Mouse (Mus musculus) liver, embryonic 11.5 days (tissue): ENCODE measurements at regions not wholly inside any gene's neighbourhood (a gene's known extent, or its start where the extent isn't known, plus 50 kb on each side); places are given as distances from the start of the nearest gene placed in this dataset.

Experiments
- ATAC-seq: fragments of 200-750 bp; cut with Nextera tagmentation; replicated peaks from 2 replicates; pipeline ENCODE4 v1.8.0; 2017; ENCODE audit warnings: moderate number of reproducible peaks, mild to moderate bottlenecking, moderate TSS enrichment, moderate library complexity; ENCODE audit not compliant: low FRiP score
- DNase-seq: peaks from one replicate; pipeline ENCODE4 v3.0.0-alpha.2; 2017; ENCODE audit warnings: low spot score
- H3K27ac ChIP-seq: fragments of 300-500 bp; sonication (generic); 2 replicates; pipeline ENCODE4 v1.5.1; 2014; ENCODE audit warnings: mild to moderate bottlenecking, low read depth, low read length, control low read depth
- H3K27me3 ChIP-seq: fragments of 300-500 bp; sonication (generic); replicated peaks from 2 replicates; pipeline ENCODE4 v1.6.1; 2014; ENCODE audit warnings: low read length, mixed read lengths; ENCODE audit not compliant: control insufficient read depth, insufficient read depth
- H3K36me3 ChIP-seq: fragments of 300-500 bp; sonication (generic); 2 replicates; pipeline ENCODE4 v1.6.1; 2014; ENCODE audit warnings: mild to moderate bottlenecking, low read length, moderate library complexity, mixed read lengths; ENCODE audit not compliant: control insufficient read depth, insufficient read depth
- H3K4me1 ChIP-seq: fragments of 300-500 bp; sonication (generic); replicated peaks from 2 replicates; pipeline ENCODE4 v1.6.1; 2014; ENCODE audit warnings: low read length, mixed read lengths; ENCODE audit not compliant: control insufficient read depth, insufficient read depth
- H3K4me2 ChIP-seq: fragments of 300-500 bp; sonication (generic); 2 replicates; pipeline ENCODE4 v1.6.1; 2014; ENCODE audit warnings: mild to moderate bottlenecking, control low read depth, moderate library complexity
- H3K4me3 ChIP-seq: fragments of 300-500 bp; sonication (generic); 2 replicates; pipeline ENCODE4 v1.5.1; 2014; ENCODE audit warnings: low read depth, low read length, control low read depth
- H3K9ac ChIP-seq: fragments of 300-500 bp; sonication (generic); 2 replicates; pipeline ENCODE4 v1.6.1; 2014; ENCODE audit warnings: low read depth, low read length, control low read depth
- H3K9me3 ChIP-seq: fragments of 300-500 bp; sonication (generic); 2 replicates; pipeline ENCODE4 v1.6.1; 2016; ENCODE audit warnings: low read length, inconsistent platforms, mixed read lengths; ENCODE audit not compliant: control insufficient read depth
- WGBS: fragments of 180-500 bp; shearing (Covaris S2); extraction: QIAGEN DNeasy Blood & Tissue Kit; methylation state at CpG from one replicate; pipeline ENCODE4 v1.1.7; 2014; 5-methylcytosine and 5-hydroxymethylcytosine counted together

- Histone ChIP-seq H3K36me3 (no peaks in the 10 kb centered on the region), H3K27me3 (no peaks in the 10 kb centered on the region), H3K4me1 (no peaks in the 10 kb centered on the region), H3K9me3 (no peaks in the 10 kb centered on the region), H3K4me2 (no peak overlapping the region), H3K27ac (no peak overlapping the region), H3K4me3 (no peak overlapping the region), H3K9ac (no peak overlapping the region)
- 24% methylated on average over 6 of the region's 6 CpGs for WGBS
- ATAC-seq (no peak), DNase-seq (no peak)
These were observed 436.9 kb upstream of the Sox9 start for GRCm38 (mm10) chr11:112345133-112345532.

- no peak overlapping the region for H3K9ac ChIP-seq
- H3K4me1 ChIP-seq: no peaks in the 10 kb centered on the region
- H3K9me3 ChIP-seq: no peaks in the 10 kb centered on the region
- no peaks in the 10 kb centered on the region for H3K36me3 ChIP-seq
- H3K27me3 ChIP-seq: no peaks in the 10 kb centered on the region
- H3K27ac ChIP-seq: no peak overlapping the region
- ATAC-seq (no peak), DNase-seq (no peak)
- WGBS: 40% methylated on average over 3 of the region's 3 CpGs
- no peak overlapping the region for H3K4me3 ChIP-seq
- H3K4me2 ChIP-seq: no peak overlapping the region
These were observed 436.4 kb upstream of the Sox9 start for GRCm38 (mm10) chr11:112345586-112345985.

DNA sequence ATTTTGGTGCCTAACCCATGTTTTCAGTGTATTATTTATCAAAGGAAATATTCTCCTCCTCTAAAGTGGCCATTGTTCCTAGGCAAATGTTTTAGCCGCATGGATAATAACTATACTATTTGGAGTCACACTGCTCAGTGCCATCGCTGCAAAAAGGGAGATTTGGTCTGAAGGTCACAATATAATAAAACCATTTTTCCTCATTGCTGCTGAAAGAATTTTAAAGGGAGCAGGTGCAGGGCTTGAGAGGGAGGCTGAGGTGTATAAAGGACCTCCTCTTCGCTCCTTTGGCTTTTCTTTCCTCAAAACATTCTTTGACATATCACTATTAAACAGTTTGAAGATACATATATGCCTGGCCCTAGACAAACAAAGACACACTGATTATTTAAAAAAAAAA, 435.9 kb upstream of the Sox9 start:
- no peaks in the 10 kb centered on the region for H3K9me3 ChIP-seq
- H3K27me3 ChIP-seq: no peaks in the 10 kb centered on the region
- DNase-seq: no peak
- H3K4me3 ChIP-seq: no peak overlapping the region
- H3K9ac ChIP-seq: no peak overlapping the region
- H3K4me2 ChIP-seq: no peak overlapping the region
- no peak for ATAC-seq
- H3K27ac ChIP-seq: no peak overlapping the region
- WGBS: 88% methylated on average over 3 of the region's 3 CpGs
- no peaks in the 10 kb centered on the region for H3K4me1 ChIP-seq
- no peaks in the 10 kb centered on the region for H3K36me3 ChIP-seq

- ATAC-seq (no peak), DNase-seq (no peak)
- H3K9ac ChIP-seq: no peak overlapping the region
- no peak overlapping the region for H3K4me2 ChIP-seq
- 54% methylated on average over 7 of the region's 7 CpGs for WGBS
- H3K4me3 ChIP-seq: no peak overlapping the region
- H3K27ac ChIP-seq: no peak overlapping the region
- no peaks in the 10 kb centered on the region for H3K4me1 ChIP-seq
- H3K9me3 ChIP-seq: no peaks in the 10 kb centered on the region
- no peaks in the 10 kb centered on the region for H3K27me3 ChIP-seq
- H3K36me3 ChIP-seq: no peaks in the 10 kb centered on the region
These were observed 435.5 kb upstream of the Sox9 start for GRCm38 (mm10) chr11:112346532-112346931.

- H3K9me3 ChIP-seq: no peaks in the 10 kb centered on the region
- H3K9ac ChIP-seq: no peak overlapping the region
- ATAC-seq (no peak), DNase-seq (no peak)
- no peaks in the 10 kb centered on the region for H3K27me3 ChIP-seq
- no peak overlapping the region for H3K27ac ChIP-seq
- WGBS: 84% methylated on average over 3 of the region's 3 CpGs
- H3K4me1 ChIP-seq: no peaks in the 10 kb centered on the region
- no peak overlapping the region for H3K4me2 ChIP-seq
- no peak overlapping the region for H3K4me3 ChIP-seq
- no peaks in the 10 kb centered on the region for H3K36me3 ChIP-seq
These were observed 426.7 kb upstream of the Sox9 start for GRCm38 (mm10) chr11:112355311-112355710.

DNA sequence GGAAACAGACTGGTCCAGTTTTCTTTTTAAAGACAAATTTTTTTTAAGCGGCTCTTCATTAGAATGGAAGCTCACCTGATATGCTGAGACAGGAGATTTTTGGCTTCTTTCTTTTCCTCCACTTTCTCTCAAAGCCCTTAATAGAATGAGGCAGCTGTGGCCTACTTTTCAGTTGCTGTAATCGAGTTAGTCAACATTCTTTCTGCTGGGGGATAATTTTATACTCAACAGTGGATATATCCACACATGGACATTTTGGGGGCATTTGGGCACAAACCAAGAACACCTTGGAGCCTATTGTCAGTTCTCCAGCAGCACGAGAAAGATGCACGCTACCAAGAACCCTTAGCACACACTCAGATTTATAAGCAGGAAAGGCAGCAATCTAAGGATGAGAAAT, 415.3 kb upstream of the Sox9 start:
- no peaks in the 10 kb centered on the region for H3K9me3 ChIP-seq
- no peak for DNase-seq
- H3K36me3 ChIP-seq: no peaks in the 10 kb centered on the region
- H3K4me2 ChIP-seq: no peak overlapping the region
- H3K4me3 ChIP-seq: no peak overlapping the region
- H3K27me3 ChIP-seq: no peaks in the 10 kb centered on the region
- no peak overlapping the region for H3K27ac ChIP-seq
- ATAC-seq: no peak
- no peak overlapping the region for H3K9ac ChIP-seq
- 85% methylated on average over 4 of the region's 4 CpGs for WGBS
- H3K4me1 ChIP-seq: no peaks in the 10 kb centered on the region

GRCm38 (mm10) chr11:112370941-112371340, 411.1 kb upstream of the Sox9 start:
- H3K9ac ChIP-seq: no peak overlapping the region
- H3K36me3 ChIP-seq: no peaks in the 10 kb centered on the region

DNA sequence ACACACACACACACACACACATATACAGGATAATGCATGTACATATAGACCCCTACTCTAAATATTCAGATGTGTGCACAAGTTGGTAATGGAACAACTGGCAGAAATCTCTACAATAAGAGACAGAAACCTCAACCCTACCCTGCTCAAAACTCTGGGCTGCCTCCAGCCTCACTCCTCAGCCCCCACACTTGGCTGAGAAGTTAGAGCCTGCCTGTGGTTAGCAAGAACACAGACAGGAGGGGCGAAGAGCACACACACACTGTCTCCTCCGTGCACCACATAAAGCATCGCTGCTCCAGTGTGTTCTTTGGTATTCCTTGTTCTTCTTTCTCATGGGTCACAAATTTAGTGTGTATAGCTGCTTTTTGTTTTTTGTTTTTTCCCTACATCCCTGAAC, 382.0 kb upstream of the Sox9 start:
- H3K36me3 ChIP-seq: no peaks in the 10 kb centered on the region
- WGBS: 78% methylated on average over 3 of the region's 3 CpGs
- no peaks in the 10 kb centered on the region for H3K9me3 ChIP-seq
- H3K27me3 ChIP-seq: no peaks in the 10 kb centered on the region
- DNase-seq (no peak), ATAC-seq (no peak)
- no peaks in the 10 kb centered on the region for H3K4me1 ChIP-seq
- H3K4me3 ChIP-seq: no peak overlapping the region
- H3K4me2 ChIP-seq: no peak overlapping the region
- H3K9ac ChIP-seq: no peak overlapping the region
- no peak overlapping the region for H3K27ac ChIP-seq

More at GRCm38 (mm10) chr11:112370941-112371340, 411.1 kb upstream of the Sox9 start:
- Histone ChIP-seq H3K27me3 (no peaks in the 10 kb centered on the region), H3K9me3 (no peaks in the 10 kb centered on the region), H3K4me1 (no peaks in the 10 kb centered on the region), H3K4me3 (no peak overlapping the region), H3K4me2 (no peak overlapping the region), H3K27ac (no peak overlapping the region)
- DNase-seq (no peak), ATAC-seq (no peak)
- 80% methylated on average over 4 of the region's 4 CpGs for WGBS

GRCm38 (mm10) chr11:112407681-112408080, 374.3 kb upstream of the Sox9 start:
- WGBS: 87% methylated on average over 8 of the region's 8 CpGs
- H3K4me1 ChIP-seq: no peaks in the 10 kb centered on the region
- no peak overlapping the region for H3K27ac ChIP-seq
- H3K9me3 ChIP-seq: no peaks in the 10 kb centered on the region
- H3K4me2 ChIP-seq: no peak overlapping the region
- ATAC-seq (no peak), DNase-seq (no peak)
- no peak overlapping the region for H3K9ac ChIP-seq
- H3K36me3 ChIP-seq: no peaks in the 10 kb centered on the region
- H3K27me3 ChIP-seq: no peaks in the 10 kb centered on the region
- H3K4me3 ChIP-seq: no peak overlapping the region
